In genomic region chr19:57445049-57445448, GRCm38 (mm10) we compare ENCODE assay signal across 13 mouse cellular contexts. TPM values are rescaled to one million over a fixed set of nuclear protein-coding genes. Genes with fewer than 3 reads are reported as not detected.
DNase-seq lines count a peak whose midpoint lies in the region; ATAC-seq and TF ChIP-seq lines count a peak whose summit lies in the region.
"Had no signal": no experiment of that assay in that cellular context is flagged by ENCODE, and none has a peak within 500 bp of the region (broad histone marks: within the 10 kb centered on the region; RNA-seq: fewer than 3 reads in every experiment).

No protein-coding gene starts in this region.

- peaks cover 9% of the 10 kb centered on the region for H3K4me1 ChIP-seq in forebrain, embryonic 13.5 days
- no peaks in the 10 kb centered on the region for H3K4me1 ChIP-seq in forebrain, embryonic 12.5 days
- peaks cover 15% of the 10 kb centered on the region for H3K4me1 ChIP-seq in lung, embryonic 14.5 days (ENCODE audit: insufficient read depth)
- H3K4me1 ChIP-seq in forebrain, embryonic 16.5 days (replicated peaks; ENCODE audit: control insufficient read depth, insufficient read depth, low read length), result peaks cover 16% of the 10 kb centered on the region
- no peaks in the 10 kb centered on the region for H3K4me1 ChIP-seq in midbrain, postnatal 0 days (ENCODE audit: insufficient read depth, low read length)

- WGBS in forebrain, embryonic 13.5 days, result 34% methylated on average over 5 of the region's 5 CpGs
- WGBS in forebrain, embryonic 12.5 days, result 50% methylated on average over 5 of the region's 5 CpGs
- WGBS in lung, embryonic 14.5 days, result 32% methylated on average over 5 of the region's 5 CpGs
- WGBS in forebrain, embryonic 16.5 days, result 13% methylated on average over 5 of the region's 5 CpGs
- 30% methylated on average over 5 of the region's 5 CpGs for WGBS in midbrain, postnatal 0 days

- no peaks in the 10 kb centered on the region for H3K9me3 ChIP-seq in forebrain, embryonic 13.5 days (replicated peaks)
- no peaks in the 10 kb centered on the region for H3K9me3 ChIP-seq in forebrain, embryonic 12.5 days
- H3K9me3 ChIP-seq in lung, embryonic 14.5 days (ENCODE audit: low read depth, low read length), result no peaks in the 10 kb centered on the region
- no peaks in the 10 kb centered on the region for H3K9me3 ChIP-seq in forebrain, embryonic 16.5 days (ENCODE audit: control insufficient read depth, low read length)
- H3K9me3 ChIP-seq in midbrain, postnatal 0 days (ENCODE audit: low read length), result no peaks in the 10 kb centered on the region

- peak; percentile 57 for DNase-seq in lung, embryonic 14.5 days
- no peak for DNase-seq in lung, postnatal 36 days
- DNase-seq in midbrain, postnatal 0 days (ENCODE audit: low spot score), result peak; percentile 75
- no peak for DNase-seq in yolk sac, embryonic 10.5 days (ENCODE audit: low spot score)
- DNase-seq: adrenal gland, postnatal 36 days; embryo, embryonic 11 days; gastrocnemius, postnatal 10 days; kidney, postnatal 36 days had no signal

- no peak overlapping the region for H3K27ac ChIP-seq in forebrain, embryonic 13.5 days
- no peak overlapping the region for H3K27ac ChIP-seq in forebrain, embryonic 12.5 days
- H3K27ac ChIP-seq in lung, embryonic 14.5 days (ENCODE audit: low read depth), result no peak overlapping the region
- no peak overlapping the region for H3K27ac ChIP-seq in forebrain, embryonic 16.5 days (ENCODE audit: low read length)
- H3K27ac ChIP-seq in midbrain, postnatal 0 days (ENCODE audit: low read depth, low read length), result no peak overlapping the region

- H3K4me2 ChIP-seq in forebrain, embryonic 13.5 days, result no peak overlapping the region
- H3K4me2 ChIP-seq in forebrain, embryonic 12.5 days, result no peak overlapping the region
- H3K4me2 ChIP-seq in lung, embryonic 14.5 days, result no peak overlapping the region
- no peak overlapping the region for H3K4me2 ChIP-seq in forebrain, embryonic 16.5 days (ENCODE audit: low read length)
- H3K4me2 ChIP-seq in midbrain, postnatal 0 days (ENCODE audit: low read depth, low read length, poor library complexity, severe bottlenecking), result no peak overlapping the region

- H3K36me3 ChIP-seq in forebrain, embryonic 13.5 days (ENCODE audit: poor library complexity, severe bottlenecking), result no peaks in the 10 kb centered on the region
- H3K36me3 ChIP-seq in forebrain, embryonic 12.5 days (replicated peaks), result no peaks in the 10 kb centered on the region
- H3K36me3 ChIP-seq in lung, embryonic 14.5 days (ENCODE audit: insufficient read depth), result no peaks in the 10 kb centered on the region
- no peaks in the 10 kb centered on the region for H3K36me3 ChIP-seq in forebrain, embryonic 16.5 days (ENCODE audit: control insufficient read depth, insufficient read depth)
- H3K36me3 ChIP-seq in midbrain, postnatal 0 days (ENCODE audit: insufficient read depth, low read length), result no peaks in the 10 kb centered on the region

- no peak overlapping the region for H3K4me3 ChIP-seq in forebrain, embryonic 13.5 days
- no peak overlapping the region for H3K4me3 ChIP-seq in forebrain, embryonic 12.5 days (replicated peaks)
- no peak overlapping the region for H3K4me3 ChIP-seq in lung, embryonic 14.5 days (ENCODE audit: low read depth, low read length)
- no peak overlapping the region for H3K4me3 ChIP-seq in forebrain, embryonic 16.5 days (replicated peaks; ENCODE audit: low read length)
- no peak overlapping the region for H3K4me3 ChIP-seq in midbrain, postnatal 0 days (ENCODE audit: low read depth, low read length)

- H3K27me3 ChIP-seq in forebrain, embryonic 13.5 days, result no peaks in the 10 kb centered on the region
- no peaks in the 10 kb centered on the region for H3K27me3 ChIP-seq in forebrain, embryonic 12.5 days
- H3K27me3 ChIP-seq in lung, embryonic 14.5 days (ENCODE audit: insufficient read depth, low read length), result no peaks in the 10 kb centered on the region
- H3K27me3 ChIP-seq in forebrain, embryonic 16.5 days (replicated peaks; ENCODE audit: control insufficient read depth, insufficient read depth, low read length), result no peaks in the 10 kb centered on the region
- no peaks in the 10 kb centered on the region; the same call in 1 of the 2 replicates for H3K27me3 ChIP-seq in midbrain, postnatal 0 days (ENCODE audit: insufficient read depth, low read length)

- TF ChIP-seq CTCF in lung, embryonic 14.5 days (IDR thresholded peaks at IDR 0.05; ENCODE audit: low read depth), result no peak
- TF ChIP-seq CTCF in midbrain, postnatal 0 days (IDR thresholded peaks at IDR 0.05), result no peak

- ATAC-seq in forebrain, embryonic 13.5 days, result peak; percentile 82
- no peak for ATAC-seq in forebrain, embryonic 12.5 days (ENCODE audit: low FRiP score)
- no peak for ATAC-seq in lung, embryonic 14.5 days (ENCODE audit: insufficient read depth)
- peak; percentile 83 for ATAC-seq in forebrain, embryonic 16.5 days
- no peak for ATAC-seq in midbrain, postnatal 0 days (ENCODE audit: low FRiP score)
- ATAC-seq in inflammation-experienced regulatory T-cells, adult 6 months, result no peak
- ATAC-seq: Patski had no signal

- H3K9ac ChIP-seq in forebrain, embryonic 13.5 days, result no peak overlapping the region
- H3K9ac ChIP-seq in forebrain, embryonic 12.5 days, result no peak overlapping the region
- H3K9ac ChIP-seq in lung, embryonic 14.5 days, result no peak overlapping the region
- no peak overlapping the region for H3K9ac ChIP-seq in forebrain, embryonic 16.5 days (replicated peaks; ENCODE audit: low read depth, low read length)
- H3K9ac ChIP-seq in midbrain, postnatal 0 days (replicated peaks; ENCODE audit: low read length, poor library complexity, severe bottlenecking), result no peak overlapping the region

RNA-seq across cellular contexts. Expression of gene Trub1, which starts 7.7 kb away (rescaled TPM):
- 14.5 and 14.8 TPM in 2 replicates for polyA plus RNA-seq in forebrain, embryonic 13.5 days (2015; fragmentation: Nextera tagmentation; extraction: Ambion mirVana)
- polyA plus RNA-seq in forebrain, embryonic 12.5 days (2016; fragmentation: Nextera tagmentation; extraction: Ambion mirVana), result 18.4 and 20.1 TPM in 2 replicates
- polyA plus RNA-seq in lung, embryonic 14.5 days (2014; fragmentation: Nextera tagmentation; extraction: Ambion mirVana), result 29.2 and 29.6 TPM in 2 replicates
- 17.3 and 18.5 TPM in 2 replicates for polyA plus RNA-seq in forebrain, embryonic 16.5 days (2015; fragmentation: Nextera tagmentation; extraction: Ambion mirVana)
- total RNA-seq in midbrain, postnatal 0 days (2014; rRNA removed), result 18.5 and 23.6 TPM in 2 replicates
- 18.2 and 18.3 TPM in 2 replicates for polyA plus RNA-seq in midbrain, postnatal 0 days (2015; fragmentation: Nextera tagmentation; extraction: Ambion mirVana)
- 10 to 100 TPM in 2 of 3 experiments, 1 to 10 TPM in 1; 5.2 to 13.7 (median 10.6) TPM for polyA plus RNA-seq in inflammation-experienced regulatory T-cells, adult 6 months (2017; shearing (Covaris generic))

Comparison
In these comparisons a context has a peak if more than half of its experiments do, and no peak if none do; other contexts are left out.
1. ATAC-seq: peak in forebrain, embryonic 13.5 days (single experiment) and forebrain, embryonic 16.5 days (single experiment); none in forebrain, embryonic 12.5 days (single experiment), lung, embryonic 14.5 days (single experiment), midbrain, postnatal 0 days (single experiment) and inflammation-experienced regulatory T-cells, adult 6 months (single experiment).
2. DNase-seq: peak in lung, embryonic 14.5 days (single experiment) and midbrain, postnatal 0 days (single experiment); none in lung, postnatal 36 days (single experiment) and yolk sac, embryonic 10.5 days (single experiment).